Mouse (Mus musculus): ENCODE measurements around the gene Pdlim7.

Gene Pdlim7

GRCm38 (mm10) chr13:55513111-55513748, at the start of gene Pdlim7:
TSS of gene Pdlim7 (minus strand) at chr13:55513676.
- peak; percentile 82 for DNase-seq (ENCODE audit: low spot score)

GRCm38 (mm10) chr13:55557499-55557898, 44.0 kb upstream of the Pdlim7 start:
- DNase-seq (ENCODE audit: low spot score), result no peak

GRCm38 (mm10) chr13:55555921-55556320, 42.4 kb upstream of the Pdlim7 start:
- DNase-seq (ENCODE audit: low spot score), result no peak

GRCm38 (mm10) chr13:55549061-55549460, 35.6 kb upstream of the Pdlim7 start:
- DNase-seq (ENCODE audit: low spot score), result no peak

GRCm38 (mm10) chr13:55548426-55548825, 35.0 kb upstream of the Pdlim7 start:
- no peak for DNase-seq (ENCODE audit: low spot score)

- no peak for DNase-seq (ENCODE audit: low spot score)
Observed at GRCm38 (mm10) chr13:55547916-55548315, 34.4 kb upstream of the Pdlim7 start.

- DNase-seq (ENCODE audit: low spot score), result no peak
Observed at GRCm38 (mm10) chr13:55544792-55545191, 31.3 kb upstream of the Pdlim7 start.

GRCm38 (mm10) chr13:55543447-55543846, 30.0 kb upstream of the Pdlim7 start:
- no peak for DNase-seq (ENCODE audit: low spot score)

- no peak for DNase-seq (ENCODE audit: low spot score)
Observed at GRCm38 (mm10) chr13:55542891-55543290, 29.4 kb upstream of the Pdlim7 start.

- peak; percentile 29 for DNase-seq (ENCODE audit: low spot score)
Observed at GRCm38 (mm10) chr13:55540933-55541332, 27.5 kb upstream of the Pdlim7 start.

GRCm38 (mm10) chr13:55536194-55537175, 23.0 kb upstream of the Pdlim7 start, which contains the start of gene Ddx41:
TSS of gene Ddx41 (minus strand) at chr13:55536658.
- DNase-seq (ENCODE audit: low spot score), result peak; percentile 100

- DNase-seq (ENCODE audit: low spot score), result no peak
Observed at GRCm38 (mm10) chr13:55535796-55536193, 22.3 kb upstream of the Pdlim7 start.

- DNase-seq (ENCODE audit: low spot score), result no peak
Observed at GRCm38 (mm10) chr13:55535191-55535590, 21.7 kb upstream of the Pdlim7 start.

GRCm38 (mm10) chr13:55529198-55529915, 15.9 kb upstream of the Pdlim7 start, which contains the start of gene Dok3:
TSS of gene Dok3 (minus strand) at chr13:55529296.
- DNase-seq (ENCODE audit: low spot score), result no peak

- no peak for DNase-seq (ENCODE audit: low spot score)
Observed at GRCm38 (mm10) chr13:55527834-55528772, 14.6 kb upstream of the Pdlim7 start.

GRCm38 (mm10) chr13:55527212-55527611, 13.7 kb upstream of the Pdlim7 start:
- no peak for DNase-seq (ENCODE audit: low spot score)

GRCm38 (mm10) chr13:55525733-55526553, 12.5 kb upstream of the Pdlim7 start:
- no peak for DNase-seq (ENCODE audit: low spot score)

- DNase-seq (ENCODE audit: low spot score), result no peak
Observed at GRCm38 (mm10) chr13:55523951-55524600, 10.6 kb upstream of the Pdlim7 start.

GRCm38 (mm10) chr13:55523278-55523677, 9.8 kb upstream of the Pdlim7 start:
- no peak for DNase-seq (ENCODE audit: low spot score)

GRCm38 (mm10) chr13:55522730-55523129, 9.3 kb upstream of the Pdlim7 start:
- no peak for DNase-seq (ENCODE audit: low spot score)

Measured in T-cell, adult 2 months (primary cell).